Mouse (Mus musculus) gastrocnemius, adult 8-10 months (tissue): ENCODE results near the gene Por. TPM values are rescaled to one million over a fixed set of nuclear protein-coding genes. Genes with fewer than 3 reads are reported as not detected.

Experiments
- DNase-seq, 2 experiments: peaks; one replicate each; pipeline ENCODE4 v3.0.0; 2022; ENCODE audit warnings: low spot score in 2 of 2
- total RNA-seq, 4 experiments: library from RNA; stranded (reverse); gene quantifications; 2 replicates each; pipeline ENCODE4 v1.2.4; 2022

Gene Por
- total RNA-seq = 10 to 100 TPM; 32.8 to 36.4 (median 35.9) TPM

DNA sequence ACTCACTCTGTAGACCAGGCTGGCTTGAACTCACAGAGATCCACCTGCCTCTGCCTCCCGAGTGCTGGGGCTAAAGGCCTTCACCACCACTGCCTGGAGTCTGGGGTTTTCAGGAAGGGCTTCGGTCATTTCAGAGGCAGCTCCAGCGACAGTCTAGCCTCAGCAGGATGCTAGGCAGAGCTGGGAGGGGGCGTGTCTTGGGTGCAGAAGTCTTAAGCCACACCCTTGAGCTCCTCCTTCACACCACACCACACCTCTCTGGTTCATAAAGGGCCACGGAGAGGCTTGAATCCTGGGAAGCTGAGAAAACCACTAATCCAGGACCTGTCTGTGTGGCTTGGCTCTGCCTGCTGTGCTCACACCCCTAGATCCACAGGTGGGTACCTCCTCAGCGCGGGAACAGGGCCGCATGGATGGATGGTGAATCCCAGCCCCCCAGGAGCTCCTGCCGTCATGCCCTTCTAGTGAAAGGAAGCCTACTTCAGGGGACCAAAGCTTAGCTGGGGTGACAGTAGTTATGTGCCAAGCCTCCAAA, at the start of gene Por:
Gene Por (plus strand): TSS at position 293 of the 535 bp plus-strand sequence.
- no peak for DNase-seq

GRCm38 (mm10) chr5:135620526-135620925, 49.3 kb upstream of the Por start:
- DNase-seq = no peak

GRCm38 (mm10) chr5:135621725-135622124, 48.1 kb upstream of the Por start:
- DNase-seq = no peak

DNA sequence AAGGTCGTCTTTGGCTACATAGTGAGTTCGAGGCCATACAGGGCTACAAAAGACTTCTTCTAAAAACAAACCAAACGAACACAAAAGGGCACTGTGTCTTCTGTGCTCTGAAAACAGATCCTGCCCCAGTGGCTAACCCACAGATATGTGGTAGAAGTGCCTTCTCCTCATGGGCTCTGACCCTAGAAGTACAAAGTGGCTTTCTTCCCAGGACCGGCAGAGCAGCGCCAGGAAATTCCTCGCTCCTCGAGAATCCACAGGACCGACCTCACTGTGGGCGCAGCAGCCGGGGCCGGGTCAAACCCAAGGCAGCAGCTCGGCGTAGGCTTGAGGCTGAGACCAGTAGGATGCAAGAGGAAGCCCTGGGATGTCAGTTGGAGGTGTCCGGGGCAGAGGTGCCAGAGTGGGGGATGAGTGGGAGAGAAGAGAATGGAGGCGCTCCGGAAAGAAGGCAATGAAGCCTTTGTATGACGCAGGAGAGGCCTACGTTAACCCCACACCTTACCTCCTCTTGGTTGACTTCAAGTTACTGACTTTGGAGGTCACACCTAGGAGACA, 46.7 kb upstream of the Por start:
- no peak for DNase-seq

DNA sequence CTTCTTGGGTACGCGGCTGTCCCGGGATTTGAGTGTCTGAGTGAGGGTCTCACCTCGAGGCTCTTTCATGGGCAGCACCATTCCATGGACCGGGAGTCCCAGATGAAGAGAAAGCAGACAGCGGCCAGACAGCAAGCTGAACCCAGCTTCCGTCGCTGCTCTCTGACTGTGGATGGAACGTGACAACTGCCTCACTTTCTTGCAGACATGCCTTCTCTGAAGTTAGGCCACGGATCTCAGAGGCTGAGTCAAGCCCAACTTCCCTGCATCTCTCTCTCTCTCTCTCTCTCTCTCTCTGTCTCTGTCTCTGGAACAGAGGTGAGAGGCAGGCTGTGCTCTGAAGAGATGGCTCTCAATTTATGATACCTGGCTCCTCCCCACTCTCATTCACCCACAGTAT, 40.9 kb upstream of the Por start:
- DNase-seq = no peak

DNA sequence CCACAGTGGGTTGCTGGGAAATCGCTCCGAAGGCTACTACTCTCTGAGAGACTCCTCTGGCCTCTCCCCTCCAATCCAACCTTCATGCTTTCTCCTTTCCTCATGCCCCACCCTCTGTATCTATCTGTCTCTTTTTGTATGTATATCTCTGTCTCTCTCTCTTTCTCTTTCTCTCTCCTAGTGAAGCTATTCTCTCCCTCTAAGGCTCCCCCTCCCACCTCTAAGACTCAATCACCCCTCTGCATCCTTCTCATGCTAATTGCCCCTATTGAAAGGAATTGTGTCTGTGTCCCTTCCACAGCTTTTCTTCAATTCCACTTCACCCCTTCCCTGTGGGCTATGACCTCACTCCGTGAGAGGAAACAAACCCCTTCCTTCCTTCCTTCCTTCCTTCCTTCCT, 40.4 kb upstream of the Por start:
- no peak for DNase-seq

- no peak for DNase-seq
Measured at GRCm38 (mm10) chr5:135630598-135630997, 39.2 kb upstream of the Por start.

DNA sequence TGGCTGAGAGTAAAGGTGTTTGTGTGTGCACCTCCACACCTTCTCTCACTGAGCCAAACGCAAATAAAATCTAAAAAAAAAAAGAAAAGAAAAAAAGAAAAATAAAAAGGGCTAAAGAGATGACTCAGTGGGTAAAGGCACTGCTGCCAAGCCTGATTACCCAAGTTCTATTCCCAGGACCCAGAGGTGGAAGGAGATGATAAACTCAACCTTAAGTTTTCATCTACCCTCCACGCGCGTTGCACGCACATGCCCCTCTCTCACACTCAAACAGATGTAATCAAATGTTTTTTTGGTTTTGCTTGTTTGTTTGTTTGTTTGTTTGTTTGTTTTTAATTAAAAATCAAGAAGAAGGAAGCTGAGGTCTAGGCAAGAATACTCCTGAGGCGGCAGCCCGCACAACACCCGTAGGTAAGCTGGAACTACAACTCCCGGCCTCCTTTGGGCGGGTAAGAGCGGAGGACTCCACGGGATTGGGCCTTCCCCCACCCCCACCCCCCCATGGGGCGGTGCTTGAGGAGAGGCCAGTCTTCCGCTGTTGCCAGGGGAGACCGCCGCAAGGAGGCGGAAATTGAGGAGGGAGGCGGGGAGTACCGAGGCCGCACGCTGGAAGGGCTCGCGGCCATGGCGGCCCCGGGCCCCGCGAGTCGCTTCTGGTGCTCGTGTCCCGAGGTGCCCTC, 37.6 kb upstream of the Por start, which contains the start of gene Rhbdd2:
Gene Rhbdd2 (plus strand): TSS at position 502 of the 680 bp plus-strand sequence.
- DNase-seq = peak; percentile 95

DNA sequence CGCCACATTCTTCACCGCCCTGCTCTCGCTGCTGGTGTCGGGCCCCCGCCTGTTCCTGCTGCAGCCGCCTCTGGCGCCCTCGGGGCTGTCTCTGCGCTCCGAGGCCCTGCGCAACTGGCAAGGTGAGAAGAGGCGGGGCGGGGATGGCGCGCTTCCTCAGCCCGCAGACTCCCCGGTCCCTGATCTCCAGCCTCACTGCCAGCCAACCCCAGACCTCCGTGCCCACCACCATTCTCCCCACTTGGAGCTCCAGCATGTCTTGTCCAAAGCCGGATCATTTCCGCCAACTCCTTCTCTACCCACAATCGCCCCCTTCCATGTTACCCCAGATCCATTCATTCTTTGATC, 37.1 kb upstream of the Por start:
- DNase-seq = no peak

GRCm38 (mm10) chr5:135639760-135640458, 29.9 kb upstream of the Por start:
- no peak for DNase-seq

GRCm38 (mm10) chr5:135640459-135640789, 29.4 kb upstream of the Por start:
- no peak for DNase-seq

GRCm38 (mm10) chr5:135641028-135641427, 28.8 kb upstream of the Por start:
- DNase-seq = no peak

GRCm38 (mm10) chr5:135642686-135643551, 26.9 kb upstream of the Por start:
- peak; percentile 28 to 64 for DNase-seq

DNA sequence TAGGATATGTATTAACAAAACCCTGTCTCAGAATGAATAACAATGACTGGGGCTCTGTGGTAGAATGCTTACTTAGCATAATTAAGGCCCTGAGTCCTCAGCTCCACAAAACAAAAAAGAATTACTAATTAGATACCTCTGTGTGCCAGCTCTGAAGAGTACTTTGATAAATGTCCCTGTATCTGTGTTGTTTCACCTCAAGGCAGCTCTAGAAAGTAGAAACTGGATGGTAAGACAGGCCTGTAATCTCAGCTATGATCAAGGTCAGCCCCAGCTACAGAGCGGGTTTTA, 26.3 kb upstream of the Por start:
- DNase-seq = no peak

DNA sequence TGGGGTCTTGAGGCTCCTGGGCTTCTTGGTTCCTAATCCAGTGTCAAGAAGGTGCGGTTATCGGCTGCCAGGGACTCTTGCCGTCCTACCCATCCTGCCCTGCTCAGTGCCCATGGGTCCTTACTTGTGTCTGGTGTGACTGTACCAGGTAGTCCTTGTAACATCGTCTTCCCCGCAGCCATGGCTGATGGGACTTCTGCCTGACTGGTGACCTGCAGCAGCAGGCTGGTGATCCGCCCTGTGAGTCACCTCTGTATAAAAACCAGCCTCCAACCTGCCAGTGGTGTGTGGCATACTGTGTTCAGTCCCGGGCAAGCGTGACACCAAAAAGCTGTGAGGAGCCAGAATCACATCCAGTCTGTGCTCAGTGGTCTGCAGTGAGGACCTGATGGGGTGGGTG, 26.0 kb upstream of the Por start:
- no peak for DNase-seq

- no peak for DNase-seq
Measured at GRCm38 (mm10) chr5:135645330-135645729, 24.5 kb upstream of the Por start.

DNA sequence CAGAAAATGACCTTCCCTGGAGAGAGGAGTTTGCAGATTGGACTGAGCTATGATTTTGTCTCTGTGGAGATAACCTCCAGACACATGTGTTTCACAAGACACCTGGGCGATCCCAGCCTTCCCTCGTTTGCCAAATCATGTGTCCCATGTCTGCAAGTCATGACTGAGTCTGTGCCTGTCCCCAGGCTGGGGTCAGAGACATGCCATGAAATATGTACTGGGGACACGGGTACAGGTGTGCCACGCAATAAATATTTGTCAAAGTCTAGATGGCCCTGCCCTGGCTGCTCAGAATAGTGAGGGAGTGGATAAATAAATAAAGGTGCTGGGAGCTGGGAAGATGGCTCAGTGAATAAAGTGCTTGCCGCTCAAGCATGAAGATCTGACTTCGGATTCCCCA, 23.8 kb upstream of the Por start:
- no peak for DNase-seq

DNA sequence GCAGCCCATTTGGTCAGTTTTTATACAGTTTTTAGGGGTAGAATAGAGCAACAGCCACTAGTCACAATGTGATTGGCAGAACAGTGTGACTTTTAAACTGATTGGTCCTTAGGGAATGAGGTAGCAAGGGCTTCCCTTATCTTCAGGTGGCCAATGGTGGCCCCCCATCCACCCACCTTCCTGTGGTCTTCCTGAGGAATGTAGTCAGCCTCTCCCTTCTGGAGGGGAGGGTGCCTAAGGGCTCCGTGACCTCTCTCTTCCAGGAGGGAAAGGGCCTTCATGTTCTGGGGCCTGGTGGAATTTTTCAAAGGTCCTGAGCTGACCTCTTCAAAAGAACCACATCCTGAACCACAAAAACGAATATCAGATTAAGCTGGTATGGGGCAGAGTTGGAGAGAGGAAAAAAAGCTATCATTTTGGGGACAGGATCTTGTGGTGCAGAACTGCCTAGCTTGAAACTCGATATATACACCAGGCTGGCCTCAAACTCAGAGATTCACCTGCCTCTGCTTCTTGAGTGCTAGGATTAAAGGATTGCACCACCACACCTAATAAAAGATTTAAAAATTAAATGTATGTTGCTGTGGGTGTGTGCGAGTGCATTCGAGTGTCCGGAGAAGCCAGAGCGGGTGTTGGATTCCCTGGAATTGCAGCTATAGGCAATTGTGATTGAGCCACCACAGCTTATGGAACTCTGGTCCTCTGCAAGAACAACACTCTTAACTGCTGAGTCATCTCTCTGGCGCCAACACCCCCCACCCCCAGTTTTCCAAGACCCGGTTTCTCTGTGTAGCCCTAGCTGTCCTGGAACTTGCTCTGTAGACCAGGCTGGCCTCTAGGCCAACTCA, 21.1 kb upstream of the Por start:
- DNase-seq = no peak

DNA sequence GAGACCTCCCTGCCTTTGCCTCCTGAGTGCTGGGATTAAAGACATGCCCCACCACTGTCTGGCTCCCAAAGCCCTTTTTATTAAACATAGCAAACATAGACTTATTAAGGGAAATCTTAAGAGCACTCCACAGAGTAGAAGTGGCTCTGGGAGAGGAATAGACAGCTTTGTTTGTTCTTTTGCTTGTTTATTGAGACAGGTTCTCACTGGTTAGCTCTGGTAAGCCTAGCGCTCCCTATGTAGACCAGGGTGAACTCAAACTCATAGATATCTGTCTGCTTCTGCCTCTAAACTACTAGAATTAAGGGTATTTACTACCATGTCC, 20.6 kb upstream of the Por start:
- no peak for DNase-seq

DNA sequence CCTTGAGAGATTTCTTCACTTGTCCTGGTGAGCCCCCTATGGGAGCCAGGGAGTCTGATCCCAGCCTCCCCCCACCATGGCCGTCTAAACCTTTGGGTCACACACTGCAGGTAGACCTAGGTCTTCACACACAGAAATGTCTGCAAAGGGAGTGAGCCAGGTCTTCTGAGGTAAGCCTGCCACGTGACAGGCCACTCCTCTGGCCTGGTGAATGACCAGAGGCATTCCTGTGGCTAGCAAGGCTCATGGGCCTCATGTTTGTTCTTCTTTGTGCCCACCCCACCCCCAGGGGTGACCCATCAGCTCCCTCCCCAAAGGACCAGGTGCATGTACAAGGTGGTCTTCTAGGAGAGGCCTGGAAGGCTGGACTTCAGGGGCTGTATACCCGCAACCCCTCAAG, 18.3 kb upstream of the Por start:
- no peak for DNase-seq

DNA sequence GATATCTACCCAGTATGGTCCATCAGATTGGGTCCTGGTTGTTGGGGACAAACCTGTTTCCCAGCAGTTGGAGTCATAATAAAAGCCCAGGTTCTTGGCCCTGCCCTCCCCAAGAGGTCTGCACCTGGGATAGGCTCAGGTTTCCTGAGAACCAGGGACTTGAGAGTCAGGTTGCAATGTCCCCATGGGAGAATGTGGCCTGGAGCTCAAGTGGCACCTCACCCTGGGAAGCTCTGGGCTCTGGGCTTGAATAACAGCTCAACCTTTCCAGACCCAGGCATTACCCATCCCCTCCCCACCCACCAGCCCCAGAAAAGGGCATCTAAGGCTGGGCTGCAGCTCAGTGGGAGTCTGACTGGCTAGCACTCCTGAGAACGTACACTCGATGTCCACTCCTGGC, 16.6 kb upstream of the Por start:
- peak; percentile 35 to 50 for DNase-seq
